Mouse (Mus musculus) spleen, postnatal 10 days (tissue): ENCODE data around the gene Npr1.

Experiments
- DNase-seq, 2 experiments: peaks; one replicate each; pipeline ENCODE4 v3.0.0; 2021 to 2022; ENCODE audit warnings: low spot score in 2 of 2

Npr1 gene

DNA sequence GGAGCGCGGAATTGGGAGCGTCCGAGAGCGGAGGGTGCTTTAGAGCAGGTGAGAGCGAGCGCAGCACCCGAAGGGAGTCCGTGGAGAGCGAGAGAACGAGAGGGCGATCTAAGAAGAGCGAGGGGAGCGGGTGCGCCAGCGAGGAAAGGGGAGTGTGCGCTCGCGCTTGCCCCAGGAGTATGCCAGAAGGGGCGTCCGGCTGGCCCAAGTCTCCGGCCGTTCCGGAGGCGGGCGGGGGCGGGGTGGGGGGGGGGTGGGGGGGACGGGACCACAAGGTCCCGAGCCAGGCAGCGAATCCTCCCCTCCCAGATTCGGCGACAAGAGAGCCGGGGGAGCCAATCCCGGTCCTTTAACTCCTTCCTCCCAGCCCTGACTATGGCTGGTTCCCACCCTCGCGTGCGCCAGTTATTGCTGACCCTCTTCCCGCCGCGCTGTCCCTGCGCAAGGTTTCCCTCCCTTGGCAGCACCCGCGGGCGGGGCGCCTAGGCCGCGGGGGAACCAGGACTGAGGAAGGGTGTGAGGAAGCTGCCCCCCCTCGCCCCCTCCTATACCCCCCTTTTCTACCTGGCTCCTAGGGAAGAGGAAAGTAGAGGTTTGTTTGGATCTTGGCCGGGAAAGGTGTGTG lies at the start of gene Npr1:
Gene Npr1, minus strand, starts transcription at position 181 of the 625 bp plus-strand sequence.
- DNase-seq = peak; percentile 31

DNA sequence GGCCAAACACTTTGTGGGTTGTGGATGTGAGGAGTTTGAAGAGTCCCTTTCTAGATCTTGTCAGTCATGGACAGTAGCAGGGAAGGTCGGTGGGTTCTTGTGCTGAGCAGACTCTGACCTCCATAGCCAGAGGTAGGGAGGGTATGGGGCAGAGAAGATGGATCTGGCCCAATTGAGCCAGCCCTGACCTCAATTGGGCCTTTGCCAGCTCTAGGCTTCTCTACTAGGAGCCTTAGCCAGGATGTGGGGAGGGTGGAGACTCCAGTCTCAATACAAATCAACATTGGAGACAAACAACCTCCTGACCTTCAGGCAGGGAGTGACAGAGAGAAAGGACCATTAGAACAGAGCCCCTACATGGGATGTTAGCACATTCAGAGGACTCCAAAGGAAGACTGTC lies 49.6 kb upstream of the Npr1 start:
- DNase-seq = no peak

DNA sequence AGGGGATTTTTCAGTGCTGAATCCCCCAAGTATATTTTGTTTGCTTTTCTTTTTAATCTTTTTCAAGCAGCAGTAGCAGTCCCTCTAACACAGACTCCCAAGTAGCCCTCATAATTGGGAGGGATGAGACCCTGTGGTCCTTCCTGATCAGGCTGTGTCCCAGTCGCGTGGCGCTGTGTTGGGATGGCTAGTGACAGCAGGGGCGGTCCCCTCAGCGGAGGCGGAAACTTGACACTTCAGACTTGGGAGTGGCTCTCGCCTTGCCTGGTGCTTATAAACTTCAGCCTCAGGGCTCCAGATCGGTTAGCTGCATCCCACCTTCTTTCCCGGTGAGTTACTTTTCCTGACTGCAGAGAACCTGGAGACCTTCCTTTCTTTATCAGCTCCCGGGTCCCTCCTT lies 49.0 kb upstream of the Npr1 start:
- peak; percentile 45 to 75 for DNase-seq

DNA sequence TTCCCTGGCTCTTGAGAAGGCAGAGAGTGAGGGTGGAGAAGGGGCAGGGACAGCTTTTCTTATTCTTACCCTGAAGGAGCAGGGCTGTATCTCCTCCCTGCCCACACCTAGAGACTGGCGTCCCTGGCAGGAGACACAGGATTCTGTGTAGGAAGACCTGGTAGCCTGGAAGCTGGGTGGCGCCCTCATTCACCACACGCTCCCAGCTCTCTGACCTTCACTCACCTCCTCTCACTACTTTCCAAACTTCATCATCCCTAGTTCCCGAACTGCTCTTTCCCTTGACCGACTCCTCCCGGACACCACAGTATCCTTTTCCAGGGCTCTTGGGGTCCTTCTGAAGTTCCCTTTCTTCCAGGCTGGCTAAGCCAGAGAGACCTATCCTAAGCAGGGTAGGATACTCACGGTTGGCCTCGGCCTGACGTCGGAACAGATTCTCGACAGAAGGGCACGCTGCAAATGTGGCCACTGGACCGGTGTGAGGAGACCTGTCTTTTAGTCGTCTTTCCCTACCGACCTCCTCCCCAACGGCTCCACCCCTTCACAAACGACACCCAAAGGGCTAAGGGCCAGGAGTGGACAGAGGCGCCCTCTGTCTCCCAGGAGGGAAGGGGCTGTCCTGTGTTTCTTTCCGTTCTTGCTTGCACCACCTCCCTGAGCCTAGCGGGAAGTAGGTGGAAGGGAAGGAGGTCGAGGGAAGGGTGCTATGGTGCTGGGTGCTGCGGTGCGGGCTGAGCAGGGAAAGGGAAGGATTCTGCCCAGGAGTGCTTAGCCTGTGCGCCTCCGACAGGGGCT lies 48.3 kb upstream of the Npr1 start, which contains the start of the genes S100a1 and S100a13:
Gene S100a1, minus strand, starts transcription at position 597 of the 795 bp plus-strand sequence.
Gene S100a13, plus strand, starts transcription at position 640 of the 795 bp plus-strand sequence.
- DNase-seq = peak; percentile 53

DNA sequence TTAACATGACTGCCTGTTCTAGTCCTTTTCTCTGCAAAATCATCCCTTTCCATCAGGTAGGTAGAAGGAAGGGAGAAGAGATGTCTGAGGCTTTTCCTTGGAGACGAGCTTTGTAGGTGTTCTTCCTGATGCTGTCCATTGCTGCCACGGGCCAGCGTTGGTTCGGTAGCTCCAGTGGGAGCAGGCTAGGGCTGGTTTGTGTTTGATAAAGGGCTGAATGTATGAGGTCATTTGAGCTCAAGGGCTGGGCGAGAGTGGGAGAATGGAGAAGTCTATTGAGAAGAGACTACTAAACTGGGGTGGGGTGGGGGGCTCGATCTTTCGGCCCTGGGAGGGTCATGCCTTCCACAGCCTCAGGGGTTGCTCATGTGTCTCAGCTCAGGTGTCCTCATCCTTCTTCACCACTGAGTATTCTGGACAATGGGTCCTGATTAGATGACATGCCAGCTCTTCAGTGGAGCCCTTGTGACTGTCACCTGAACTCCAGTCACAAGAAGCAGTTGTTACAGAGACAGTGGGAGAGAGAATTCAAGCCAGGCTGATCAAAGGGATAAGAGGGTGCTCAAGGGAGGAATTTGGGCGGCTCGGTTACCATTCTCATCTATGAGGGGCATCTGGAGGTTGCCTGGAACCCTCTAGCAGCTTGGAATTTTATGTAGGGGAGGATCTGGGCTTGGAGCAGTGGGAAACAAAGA lies 47.4 kb upstream of the Npr1 start:
- DNase-seq = no peak

DNA sequence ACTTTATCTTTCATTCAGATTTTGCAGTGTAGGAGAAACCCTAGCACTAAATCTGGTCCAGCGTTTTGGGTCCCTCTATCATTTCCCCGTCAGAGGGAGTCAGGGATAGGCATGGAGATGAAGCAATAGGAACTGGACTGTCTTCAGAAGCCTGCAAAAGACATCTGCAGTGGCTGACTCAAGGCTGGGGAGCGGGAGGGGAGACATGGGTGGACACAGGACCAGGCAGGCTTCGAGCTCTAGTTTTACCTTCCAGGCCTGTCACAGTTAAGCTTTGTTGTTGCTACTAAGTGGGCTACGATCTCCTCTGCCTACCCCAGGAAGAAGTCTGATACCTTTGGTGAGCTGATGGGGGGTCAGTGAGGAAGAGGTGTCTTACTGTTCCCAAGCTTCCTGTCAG lies 46.6 kb upstream of the Npr1 start:
- DNase-seq = no peak

DNA sequence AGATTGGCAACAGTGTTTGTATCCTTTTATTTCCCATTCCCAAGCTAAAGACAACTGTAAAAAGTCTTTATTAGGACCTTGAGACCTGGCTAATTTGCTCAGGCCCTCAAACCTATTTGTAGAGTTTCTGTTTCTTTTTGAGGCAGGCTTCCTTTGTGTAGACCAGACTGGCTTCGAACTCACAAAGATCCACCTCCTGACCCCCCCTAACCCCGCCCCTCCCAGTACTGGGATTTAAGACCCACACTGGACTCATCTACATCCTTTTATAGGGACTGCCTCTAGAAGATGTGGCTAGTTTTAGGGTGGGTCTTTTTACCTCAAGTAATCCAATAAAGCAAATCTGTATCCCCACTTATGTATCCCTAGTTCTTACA lies 44.1 kb upstream of the Npr1 start:
- no peak for DNase-seq

DNA sequence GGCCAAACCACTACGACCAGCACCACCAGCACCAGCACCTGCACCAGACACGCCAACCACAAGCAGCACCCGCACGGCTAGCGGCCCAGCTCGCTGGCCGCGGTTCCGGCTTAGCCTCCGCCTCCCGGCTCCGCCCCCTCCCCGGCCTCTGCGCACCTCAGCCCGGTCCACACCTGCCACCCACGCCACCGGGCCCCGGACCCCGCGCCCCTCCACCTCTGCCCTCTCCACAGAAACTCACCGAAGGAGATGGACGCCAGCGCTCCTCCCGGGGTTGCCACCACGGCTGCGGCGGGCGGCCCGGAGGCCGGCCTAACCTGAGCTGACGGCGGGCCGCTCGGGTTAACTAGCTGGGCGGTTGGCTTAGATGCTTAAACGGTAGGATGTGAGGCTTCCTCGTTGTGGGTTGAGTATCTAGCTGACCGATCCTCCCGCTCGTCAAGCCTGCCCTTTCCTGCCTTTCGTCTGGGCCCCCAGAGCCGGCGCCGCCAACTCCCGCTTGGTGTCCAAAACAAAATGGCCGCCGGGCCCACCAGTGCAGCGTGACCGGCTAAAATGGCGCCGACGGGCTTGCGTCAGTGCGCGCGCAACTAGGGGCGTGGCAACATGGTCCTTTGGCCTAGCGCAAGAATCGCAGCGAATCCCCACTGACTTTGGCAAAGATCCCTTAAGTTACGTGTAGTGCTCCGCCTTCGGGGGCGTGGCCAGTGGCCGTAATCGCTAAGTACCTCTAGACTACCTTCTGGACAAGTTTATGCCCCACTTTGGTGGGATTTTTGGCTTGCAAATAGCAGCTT lies 43.5 kb upstream of the Npr1 start, which contains the start of gene Chtop:
Gene Chtop, minus strand, starts transcription at position 549 of the 797 bp plus-strand sequence.
- DNase-seq = peak; percentile 100

DNA sequence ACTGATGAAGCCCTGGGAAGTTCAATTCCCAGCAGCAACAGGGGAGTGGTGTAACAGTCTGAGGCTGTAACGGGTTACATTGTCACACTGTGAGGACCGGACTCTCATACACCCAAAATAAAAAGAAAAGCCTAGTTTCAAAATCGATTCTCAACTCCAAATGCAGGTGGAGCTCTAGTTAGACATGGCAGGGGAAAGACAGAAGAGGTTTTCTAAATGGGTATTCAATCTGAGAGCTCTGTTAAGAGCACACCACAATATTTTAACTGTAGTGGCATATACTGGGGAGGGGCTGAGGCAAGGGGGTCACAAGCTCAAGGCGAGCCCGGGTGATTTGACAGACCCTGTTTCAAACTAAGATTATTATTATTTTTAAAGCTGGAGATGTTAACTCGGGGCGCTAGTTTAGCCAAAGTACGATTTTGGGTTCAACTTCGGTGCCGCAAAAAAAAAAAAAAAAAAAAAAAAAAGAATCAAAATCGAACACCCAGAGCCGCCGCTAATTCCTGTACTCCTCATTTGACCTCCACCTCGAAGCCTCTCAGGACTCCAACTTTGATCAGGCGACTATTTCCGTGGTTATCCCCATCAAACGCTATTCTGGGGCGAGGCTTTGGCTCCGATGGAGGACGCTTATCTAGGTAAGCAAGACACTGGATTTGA lies 42.8 kb upstream of the Npr1 start:
- no peak for DNase-seq

DNA sequence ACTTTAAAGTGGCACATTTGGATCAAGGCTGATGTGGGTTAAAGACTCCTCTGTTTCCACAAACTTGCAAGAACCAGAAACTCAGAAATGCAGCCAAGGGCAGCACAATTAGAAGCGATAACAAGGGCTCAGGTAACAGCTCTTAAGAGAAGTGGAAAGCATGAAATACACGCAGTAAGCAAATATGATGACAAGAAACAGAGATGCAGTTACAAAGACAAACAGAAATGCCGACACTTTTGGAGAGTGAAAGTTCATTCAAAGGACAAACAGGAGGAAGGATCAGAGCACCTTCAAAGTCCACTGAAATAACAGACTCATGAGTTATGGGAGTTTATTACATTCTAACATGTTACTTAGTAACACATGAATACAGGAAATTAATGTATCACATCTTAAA lies 40.7 kb upstream of the Npr1 start:
- DNase-seq = no peak

DNA sequence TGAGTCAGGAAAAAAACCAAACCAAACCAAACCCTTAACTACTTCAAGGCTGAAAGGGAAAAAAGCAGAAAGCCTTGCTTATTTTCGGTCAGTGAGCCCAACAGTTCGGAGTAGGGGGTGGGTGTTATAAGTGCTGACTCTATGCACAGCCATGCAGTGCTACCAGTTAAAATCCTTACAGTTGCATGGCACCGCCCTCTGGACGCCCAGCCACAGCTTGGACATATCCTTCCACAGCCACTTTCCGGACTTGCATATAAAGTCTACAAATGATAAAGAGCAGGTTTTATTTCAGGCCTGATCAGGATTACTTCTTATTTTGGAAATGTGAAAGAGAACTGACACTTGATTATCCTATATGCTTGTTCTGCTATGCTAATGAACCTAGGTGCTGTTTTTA lies 39.5 kb upstream of the Npr1 start:
- no peak for DNase-seq

DNA sequence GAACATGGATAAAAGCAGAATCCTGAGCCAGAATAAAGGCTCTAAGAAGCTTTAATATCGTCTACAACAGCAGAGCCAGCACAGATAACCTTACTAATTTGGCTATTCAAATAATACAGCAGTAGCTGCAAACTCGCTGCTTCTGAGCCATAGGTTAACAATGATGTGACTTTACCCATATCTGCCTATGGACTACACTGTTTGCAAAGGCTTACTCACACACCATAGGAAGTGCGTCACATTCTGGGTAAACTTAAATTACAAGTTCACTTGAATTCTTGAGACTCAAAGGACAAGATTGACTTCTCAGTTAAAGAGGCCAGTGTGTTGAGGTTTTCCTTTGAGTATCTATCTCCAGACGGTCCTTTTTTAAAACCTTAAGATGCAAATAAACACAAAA lies 37.8 kb upstream of the Npr1 start:
- no peak for DNase-seq

DNA sequence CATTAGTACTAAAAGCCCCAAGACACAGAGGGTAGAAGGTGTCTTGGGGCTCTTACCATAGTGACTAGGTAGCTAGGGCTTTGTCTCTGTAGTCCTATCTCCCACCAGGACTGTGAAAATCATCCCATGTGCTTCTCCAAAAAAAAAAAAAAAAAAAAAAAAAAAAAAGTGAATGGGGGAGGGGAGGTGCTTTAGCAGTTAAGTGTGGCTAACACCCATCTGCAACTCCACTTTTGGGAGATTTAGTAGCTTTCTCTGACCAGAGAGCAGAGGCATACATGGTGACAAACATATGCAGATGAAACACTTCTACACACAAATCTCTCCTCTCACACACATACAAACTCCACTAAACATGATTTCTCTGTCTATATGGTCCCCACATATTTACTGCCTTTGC lies 31.9 kb upstream of the Npr1 start:
- DNase-seq = no peak

DNA sequence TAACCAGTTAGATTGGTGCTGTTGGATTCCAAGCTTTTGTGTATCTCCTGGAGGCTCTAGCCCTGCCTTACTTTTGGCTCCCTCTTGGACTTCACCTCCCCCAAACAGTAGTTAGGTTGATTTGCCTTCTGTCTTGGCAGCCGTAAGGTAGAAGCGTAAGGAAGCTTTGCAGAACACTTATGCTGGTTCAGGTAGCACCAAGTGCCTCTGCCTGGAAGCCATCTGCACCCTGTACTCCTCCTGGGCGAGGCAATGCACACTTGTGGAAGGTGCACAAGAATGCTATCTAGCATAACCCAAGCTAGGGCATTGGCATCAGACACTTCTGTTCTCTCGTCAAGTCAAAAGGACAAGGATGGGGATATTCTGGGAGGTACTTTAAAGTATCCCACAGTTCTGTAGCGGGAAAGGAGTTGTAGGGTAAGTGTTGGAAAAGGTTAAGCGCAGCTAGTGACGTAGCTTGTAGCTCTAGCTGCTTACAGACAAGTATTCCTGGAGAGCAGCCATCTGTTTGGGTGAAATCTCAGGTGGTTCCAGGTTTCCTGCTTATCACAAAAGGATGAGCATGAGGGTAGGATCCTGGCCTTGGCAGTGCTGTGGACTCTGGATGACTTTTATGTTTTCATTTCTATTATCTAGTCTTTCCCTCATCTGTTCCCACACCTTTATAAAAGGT lies 30.3 kb upstream of the Npr1 start:
- DNase-seq = no peak

DNA sequence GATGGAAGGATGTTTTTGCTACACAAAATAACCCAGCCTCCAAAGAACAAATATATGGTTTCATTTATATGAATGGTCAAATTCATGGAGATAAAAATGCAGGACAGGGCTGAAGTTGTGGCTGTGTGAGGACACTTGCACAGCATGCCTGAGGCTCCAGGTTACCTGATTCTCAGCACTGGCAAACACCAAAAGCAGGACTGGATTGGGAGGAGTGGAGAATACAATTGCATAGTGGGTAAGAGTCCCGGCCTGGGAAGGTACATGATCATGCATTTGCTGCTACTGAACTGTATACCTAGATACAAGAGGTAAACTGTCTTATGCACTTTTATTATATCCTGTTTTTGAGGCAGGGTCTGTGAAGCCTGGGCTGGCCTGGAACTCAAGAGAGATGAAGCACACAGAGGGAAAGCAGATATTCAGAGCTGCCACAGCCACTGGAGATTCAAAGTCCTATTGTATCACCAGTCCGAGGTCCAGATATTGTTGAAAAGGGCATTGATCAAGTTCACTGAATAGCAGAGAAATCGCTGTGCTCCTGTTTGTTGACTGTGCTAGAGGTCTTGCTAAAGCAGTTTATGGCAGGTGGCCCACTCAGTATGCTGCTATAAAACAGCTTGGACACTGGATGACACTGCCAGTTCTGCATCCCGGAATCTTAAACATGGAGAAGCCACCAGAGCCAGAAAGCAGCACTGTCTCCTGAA lies 28.3 kb upstream of the Npr1 start:
- DNase-seq = no peak

DNA sequence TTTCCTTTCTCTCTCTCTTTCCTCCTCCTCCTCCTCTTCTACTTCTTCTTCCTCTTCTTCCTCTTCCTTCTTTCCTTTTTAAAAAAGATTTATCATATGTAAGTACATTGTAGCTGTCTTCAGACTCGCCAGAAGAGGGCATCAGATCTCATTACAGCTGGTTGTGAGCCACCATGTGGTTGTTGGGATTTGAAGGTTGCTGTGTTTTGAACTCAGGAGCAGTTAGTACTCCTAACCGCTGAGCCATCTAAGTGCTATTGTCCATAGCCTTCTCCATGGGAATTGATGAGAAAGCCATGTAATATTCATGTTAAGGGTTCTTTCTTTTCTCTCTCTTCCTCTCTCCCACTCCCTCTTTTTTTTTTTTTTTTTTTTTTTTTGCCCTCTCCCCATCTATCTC lies 25.7 kb upstream of the Npr1 start:
- peak in 1 of 2 experiments; percentile 65 for DNase-seq

DNA sequence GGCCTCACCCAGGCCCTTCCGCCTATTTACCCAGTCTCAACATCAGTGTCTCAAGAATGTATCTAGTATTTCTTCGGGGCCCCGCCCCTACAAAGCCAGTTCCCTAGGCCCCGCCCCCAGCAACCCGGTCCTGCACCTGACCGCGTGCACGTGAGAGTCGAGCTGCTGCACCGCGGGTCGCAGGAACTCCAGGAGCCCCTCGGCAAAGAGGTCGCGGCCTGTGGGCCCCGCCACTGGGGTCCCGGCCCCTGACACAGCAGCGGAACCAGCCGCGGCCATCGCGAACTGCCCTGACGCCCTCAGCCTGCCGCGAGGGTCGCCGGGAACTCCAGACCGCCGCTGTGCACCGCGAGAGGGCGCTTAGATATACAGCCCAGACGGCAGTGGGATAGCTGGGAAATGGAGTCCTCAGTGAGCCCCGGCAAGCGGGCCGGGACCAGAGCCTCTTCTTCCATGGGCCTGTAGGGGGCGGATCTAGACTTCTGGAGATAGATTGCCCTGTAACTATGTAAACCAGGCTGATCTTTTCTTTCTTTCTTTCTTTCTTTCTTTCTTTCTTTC lies 25.1 kb upstream of the Npr1 start, which contains the start of gene Snapin:
Gene Snapin, minus strand, starts transcription at position 338 of the 561 bp plus-strand sequence.
- DNase-seq = peak; percentile 96 to 97

DNA sequence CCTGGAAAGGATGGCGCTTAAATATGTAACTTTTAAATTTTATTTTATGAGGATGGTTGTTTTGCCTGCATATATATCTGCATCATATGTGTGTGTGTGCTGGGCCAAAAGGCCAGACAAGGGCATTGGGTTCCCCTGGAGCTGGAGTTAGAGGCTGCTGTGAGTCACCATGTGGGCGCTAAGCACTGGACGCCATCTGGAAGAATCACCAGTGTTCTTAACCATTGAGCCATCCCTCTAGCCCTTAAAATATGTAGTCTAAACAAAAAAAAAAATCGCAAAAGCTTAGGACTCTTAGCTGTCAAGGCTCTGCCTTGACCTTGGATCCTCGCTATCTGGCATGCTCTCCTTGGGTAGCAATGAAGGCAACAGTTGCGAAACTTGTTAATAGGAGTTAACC lies 22.9 kb upstream of the Npr1 start:
- no peak for DNase-seq

DNA sequence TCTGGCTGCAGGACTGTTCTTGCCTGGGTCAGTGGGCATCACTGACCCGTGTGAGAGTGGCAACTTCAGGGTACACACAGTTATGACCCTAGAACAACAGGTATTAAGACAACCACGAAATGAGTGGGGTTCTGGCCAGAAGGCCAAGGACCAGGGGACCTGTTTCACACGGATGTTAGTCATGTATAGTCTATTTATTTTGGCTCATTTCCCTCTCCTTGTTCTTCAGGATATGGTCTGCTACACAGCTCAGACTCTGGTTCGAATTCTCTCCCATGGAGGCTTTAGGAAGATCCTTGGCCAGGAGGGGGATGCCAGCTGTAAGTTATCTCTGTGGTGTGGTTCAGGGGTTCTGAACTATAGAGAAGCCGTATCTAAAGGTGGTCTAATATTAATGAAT lies 21.3 kb upstream of the Npr1 start:
- DNase-seq = no peak
